Mouse (Mus musculus): ENCODE results near the gene 4933424G06Rik. TPM values are rescaled to one million over a fixed set of nuclear protein-coding genes. Genes with fewer than 3 reads are reported as not detected.

The 4933424G06Rik gene
- polyA plus RNA-seq, 1 experiment, result not detected

GRCm38 (mm10) chr1:36714311-36714710 lies 4.4 kb downstream of the 4933424G06Rik start, which contains the start of gene Actr1b:
TSS of gene Actr1b (minus strand) at chr1:36714422.
- no peak for TF ChIP-seq CTCF (IDR thresholded peaks at IDR 0.05; ENCODE audit: low read depth, low read length)
- TF ChIP-seq POLR2A (IDR thresholded peaks at IDR 0.05; ENCODE audit: insufficient read depth, low read length), result no peak
- TF ChIP-seq EP300 (IDR thresholded peaks at IDR 0.05; ENCODE audit: insufficient read depth, low read depth, low read length), result no peak
- Histone ChIP-seq H3K4me1 (ENCODE audit: control insufficient read depth, insufficient read depth, low read length) (no peaks in the 10 kb centered on the region), H3K27ac (ENCODE audit: insufficient read depth, low read length) (no peak within 1 kb of the TSS), H3K36me3 (ENCODE audit: control insufficient read depth, insufficient read depth, low read length, poor library complexity, severe bottlenecking) (no peaks in the 10 kb centered on the region), H3K9me3 (replicated peaks; ENCODE audit: control insufficient read depth, insufficient read depth, low read length, poor library complexity, severe bottlenecking) (no peaks in the 10 kb centered on the region), H3K4me3 (ENCODE audit: low read depth, low read length) (no peak within 1 kb of the TSS), H3K27me3 (ENCODE audit: control insufficient read depth, insufficient read depth, low read length, poor library complexity, severe bottlenecking) (no peaks in the 10 kb centered on the region), H3K9ac (ENCODE audit: low read depth, poor library complexity, severe bottlenecking) (no peak within 1 kb of the TSS)

- no peaks in the 10 kb centered on the region; the same call in 1 of the 2 replicates for H3K9me3 ChIP-seq (replicated peaks; ENCODE audit: control insufficient read depth, insufficient read depth, low read length, poor library complexity, severe bottlenecking)
- H3K9ac ChIP-seq (ENCODE audit: low read depth, poor library complexity, severe bottlenecking), result no peak overlapping the region
- TF ChIP-seq POLR2A (IDR thresholded peaks at IDR 0.05; ENCODE audit: insufficient read depth, low read length) (no peak), EP300 (IDR thresholded peaks at IDR 0.05; ENCODE audit: insufficient read depth, low read depth, low read length) (no peak)
- H3K27me3 ChIP-seq (ENCODE audit: control insufficient read depth, insufficient read depth, low read length, poor library complexity, severe bottlenecking), result no peaks in the 10 kb centered on the region
- H3K36me3 ChIP-seq (ENCODE audit: control insufficient read depth, insufficient read depth, low read length, poor library complexity, severe bottlenecking), result no peaks in the 10 kb centered on the region
- no peak overlapping the region for H3K4me3 ChIP-seq (ENCODE audit: low read depth, low read length)
- no peaks in the 10 kb centered on the region for H3K4me1 ChIP-seq (ENCODE audit: control insufficient read depth, insufficient read depth, low read length)
- no peak overlapping the region for H3K27ac ChIP-seq (ENCODE audit: insufficient read depth, low read length)
Observed at GRCm38 (mm10) chr1:36718786-36719185, 8.8 kb downstream of the 4933424G06Rik start.

- Histone ChIP-seq H3K36me3 (ENCODE audit: control insufficient read depth, insufficient read depth, low read length, poor library complexity, severe bottlenecking) (no peaks in the 10 kb centered on the region), H3K9ac (ENCODE audit: low read depth, poor library complexity, severe bottlenecking) (no peak overlapping the region), H3K27me3 (ENCODE audit: control insufficient read depth, insufficient read depth, low read length, poor library complexity, severe bottlenecking) (no peaks in the 10 kb centered on the region; the same call in 1 of the 2 replicates), H3K27ac (ENCODE audit: insufficient read depth, low read length) (no peak overlapping the region), H3K4me3 (ENCODE audit: low read depth, low read length) (no peak overlapping the region), H3K4me1 (ENCODE audit: control insufficient read depth, insufficient read depth, low read length) (no peaks in the 10 kb centered on the region), H3K9me3 (replicated peaks; ENCODE audit: control insufficient read depth, insufficient read depth, low read length, poor library complexity, severe bottlenecking) (no peaks in the 10 kb centered on the region; the same call in 1 of the 2 replicates)
- no peak for TF ChIP-seq CTCF (IDR thresholded peaks at IDR 0.05; ENCODE audit: low read depth, low read length)
- no peak for TF ChIP-seq POLR2A (IDR thresholded peaks at IDR 0.05; ENCODE audit: insufficient read depth, low read length)
- no peak for TF ChIP-seq EP300 (IDR thresholded peaks at IDR 0.05; ENCODE audit: insufficient read depth, low read depth, low read length)
Observed at GRCm38 (mm10) chr1:36723146-36724056, 13.5 kb downstream of the 4933424G06Rik start.

GRCm38 (mm10) chr1:36724057-36724431 lies 14.1 kb downstream of the 4933424G06Rik start:
- no peak overlapping the region for H3K9ac ChIP-seq (ENCODE audit: low read depth, poor library complexity, severe bottlenecking)
- H3K9me3 ChIP-seq (replicated peaks; ENCODE audit: control insufficient read depth, insufficient read depth, low read length, poor library complexity, severe bottlenecking), result no peaks in the 10 kb centered on the region; the same call in 1 of the 2 replicates
- no peaks in the 10 kb centered on the region for H3K36me3 ChIP-seq (ENCODE audit: control insufficient read depth, insufficient read depth, low read length, poor library complexity, severe bottlenecking)
- no peak overlapping the region for H3K4me3 ChIP-seq (ENCODE audit: low read depth, low read length)
- no peak for TF ChIP-seq CTCF (IDR thresholded peaks at IDR 0.05; ENCODE audit: low read depth, low read length)
- no peaks in the 10 kb centered on the region; the same call in 1 of the 2 replicates for H3K27me3 ChIP-seq (ENCODE audit: control insufficient read depth, insufficient read depth, low read length, poor library complexity, severe bottlenecking)
- no peak overlapping the region for H3K27ac ChIP-seq (ENCODE audit: insufficient read depth, low read length)
- no peaks in the 10 kb centered on the region for H3K4me1 ChIP-seq (ENCODE audit: control insufficient read depth, insufficient read depth, low read length)

- no peak overlapping the region for H3K27ac ChIP-seq (ENCODE audit: insufficient read depth, low read length)
- no peaks in the 10 kb centered on the region for H3K27me3 ChIP-seq (ENCODE audit: control insufficient read depth, insufficient read depth, low read length, poor library complexity, severe bottlenecking)
- TF ChIP-seq POLR2A (IDR thresholded peaks at IDR 0.05; ENCODE audit: insufficient read depth, low read length) (no peak), CTCF (IDR thresholded peaks at IDR 0.05; ENCODE audit: low read depth, low read length) (peak; percentile 31), EP300 (IDR thresholded peaks at IDR 0.05; ENCODE audit: insufficient read depth, low read depth, low read length) (no peak)
- no peak overlapping the region for H3K9ac ChIP-seq (ENCODE audit: low read depth, poor library complexity, severe bottlenecking)
- H3K9me3 ChIP-seq (replicated peaks; ENCODE audit: control insufficient read depth, insufficient read depth, low read length, poor library complexity, severe bottlenecking), result no peaks in the 10 kb centered on the region
- no peak overlapping the region for H3K4me3 ChIP-seq (ENCODE audit: low read depth, low read length)
- H3K4me1 ChIP-seq (ENCODE audit: control insufficient read depth, insufficient read depth, low read length), result peaks cover under 1% of the 10 kb centered on the region
- H3K36me3 ChIP-seq (ENCODE audit: control insufficient read depth, insufficient read depth, low read length, poor library complexity, severe bottlenecking), result no peaks in the 10 kb centered on the region
Observed at GRCm38 (mm10) chr1:36737300-36737699, 27.4 kb downstream of the 4933424G06Rik start.

- Histone ChIP-seq H3K4me3 (ENCODE audit: low read depth, low read length) (no peak overlapping the region), H3K36me3 (ENCODE audit: control insufficient read depth, insufficient read depth, low read length, poor library complexity, severe bottlenecking) (no peaks in the 10 kb centered on the region), H3K9me3 (replicated peaks; ENCODE audit: control insufficient read depth, insufficient read depth, low read length, poor library complexity, severe bottlenecking) (no peaks in the 10 kb centered on the region), H3K27me3 (ENCODE audit: control insufficient read depth, insufficient read depth, low read length, poor library complexity, severe bottlenecking) (no peaks in the 10 kb centered on the region), H3K4me1 (ENCODE audit: control insufficient read depth, insufficient read depth, low read length) (peaks cover 1% of the 10 kb centered on the region), H3K27ac (ENCODE audit: insufficient read depth, low read length) (no peak overlapping the region), H3K9ac (ENCODE audit: low read depth, poor library complexity, severe bottlenecking) (no peak overlapping the region)
- TF ChIP-seq EP300 (IDR thresholded peaks at IDR 0.05; ENCODE audit: insufficient read depth, low read depth, low read length) (no peak), CTCF (IDR thresholded peaks at IDR 0.05; ENCODE audit: low read depth, low read length) (no peak), POLR2A (IDR thresholded peaks at IDR 0.05; ENCODE audit: insufficient read depth, low read length) (no peak)
Observed at GRCm38 (mm10) chr1:36739231-36739630, 29.3 kb downstream of the 4933424G06Rik start.

All from ES-Bruce4 (cell line).